In the genomic region with DNA sequence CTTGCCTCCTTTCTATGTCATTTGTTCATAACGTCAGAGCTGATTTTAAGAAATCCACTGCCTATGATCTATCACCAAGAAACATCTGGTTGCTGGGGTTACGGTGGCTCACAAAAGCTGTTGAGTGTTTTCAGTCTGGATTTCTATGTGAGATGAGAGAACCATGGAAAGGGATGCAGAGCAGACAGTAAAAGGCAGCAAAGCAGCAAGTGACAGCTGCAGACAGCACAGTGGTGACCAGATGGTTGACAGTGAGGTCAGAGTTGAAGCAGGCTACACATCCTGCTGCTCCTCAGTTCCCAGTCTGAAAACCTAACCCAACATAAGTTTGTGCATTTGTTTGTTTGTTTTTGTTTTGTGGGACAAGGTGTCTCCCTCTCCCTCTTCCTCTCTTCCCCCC, we compare ENCODE assay signal across 24 mouse cellular contexts.
"Had no signal": no experiment of that assay in that cellular context is flagged by ENCODE, and none has a peak within 500 bp of the region (broad histone marks: within the 10 kb centered on the region; RNA-seq: fewer than 3 reads in every experiment).

No protein-coding gene starts in this region.

- H3K27me3 ChIP-seq: heart, embryonic 12.5 days; hindbrain, embryonic 12.5 days; kidney, embryonic 15.5 days; limb, embryonic 13.5 days; limb, embryonic 15.5 days; liver, embryonic 12.5 days had no signal

- DNase-seq: gastrocnemius, postnatal 14 days; gastrocnemius, postnatal 36 days; heart, adult 18-20 months; heart, postnatal 14 days; heart, postnatal 36 days; kidney, adult 11 months; kidney, adult 2 months; kidney, adult 9 months; kidney, postnatal 14 days; kidney, postnatal 36 days; layer of hippocampus, adult 9-11 months; layer of hippocampus, postnatal 36 days; left cerebral cortex, postnatal 4 days had no signal

- H3K4me1 ChIP-seq: heart, embryonic 10.5 days; heart, embryonic 12.5 days; hindbrain, embryonic 12.5 days; kidney, embryonic 15.5 days; limb, embryonic 13.5 days; limb, embryonic 15.5 days had no signal

- H3K9me3 ChIP-seq: heart, embryonic 10.5 days; hindbrain, embryonic 12.5 days; kidney, embryonic 15.5 days; limb, embryonic 13.5 days; limb, embryonic 15.5 days; liver, embryonic 12.5 days had no signal

- H3K4me2 ChIP-seq: heart, embryonic 12.5 days; hindbrain, embryonic 12.5 days; hindbrain, embryonic 14.5 days; kidney, embryonic 15.5 days; limb, embryonic 13.5 days; limb, embryonic 15.5 days; liver, embryonic 12.5 days had no signal

- H3K9ac ChIP-seq: heart, embryonic 12.5 days; hindbrain, embryonic 12.5 days; hindbrain, embryonic 14.5 days; kidney, embryonic 15.5 days; limb, embryonic 13.5 days; limb, embryonic 15.5 days; liver, embryonic 12.5 days had no signal

- ATAC-seq: hindbrain, embryonic 16.5 days; intestine, embryonic 16.5 days; liver, embryonic 12.5 days had no signal

- H3K4me3 ChIP-seq: heart, embryonic 10.5 days; heart, embryonic 12.5 days; hindbrain, embryonic 12.5 days; kidney, embryonic 15.5 days; limb, embryonic 13.5 days; limb, embryonic 15.5 days; liver, embryonic 12.5 days had no signal

- H3K27ac ChIP-seq: heart, embryonic 10.5 days; hindbrain, embryonic 12.5 days; hindbrain, embryonic 14.5 days; kidney, embryonic 15.5 days; kidney, postnatal 0 days; limb, embryonic 13.5 days; limb, embryonic 15.5 days; liver, embryonic 12.5 days had no signal

- H3K36me3 ChIP-seq: heart, embryonic 10.5 days; heart, embryonic 12.5 days; hindbrain, embryonic 12.5 days; kidney, embryonic 15.5 days; limb, embryonic 13.5 days; limb, embryonic 15.5 days; liver, embryonic 12.5 days had no signal
